Mouse (Mus musculus): ENCODE measurements around the gene Ccdc142. TPM values are rescaled to one million over a fixed set of nuclear protein-coding genes. Genes with fewer than 3 reads are reported as not detected.

Ccdc142 gene
- polyA plus RNA-seq, 1 experiment = 11.1 TPM

GRCm38 (mm10) chr6:83116373-83117164 lies 15.2 kb downstream of the Ccdc142 start:
- DNase-seq (ENCODE audit: extremely low spot score in 1 of 2, low spot score in 1 of 2) = no peak

- DNase-seq (ENCODE audit: extremely low spot score in 1 of 2, low spot score in 1 of 2) = no peak
Measured at GRCm38 (mm10) chr6:83117165-83117438, 15.7 kb downstream of the Ccdc142 start.

GRCm38 (mm10) chr6:83117616-83118015 lies 16.2 kb downstream of the Ccdc142 start:
- DNase-seq (ENCODE audit: extremely low spot score in 1 of 2, low spot score in 1 of 2) = no peak

- DNase-seq (ENCODE audit: extremely low spot score in 1 of 2, low spot score in 1 of 2) = no peak
Measured at GRCm38 (mm10) chr6:83118369-83118768, 17.0 kb downstream of the Ccdc142 start.

- DNase-seq (ENCODE audit: extremely low spot score in 1 of 2, low spot score in 1 of 2) = no peak
Measured at GRCm38 (mm10) chr6:83118825-83119733, 17.7 kb downstream of the Ccdc142 start.

GRCm38 (mm10) chr6:83119734-83120051 lies 18.3 kb downstream of the Ccdc142 start:
- DNase-seq (ENCODE audit: extremely low spot score in 1 of 2, low spot score in 1 of 2) = no peak

GRCm38 (mm10) chr6:83120930-83121862 lies 19.8 kb downstream of the Ccdc142 start, which contains the start of gene Wbp1:
Gene Wbp1, minus strand, starts transcription at chr6:83121559.
- peak; percentile 98 to 99 for DNase-seq (ENCODE audit: extremely low spot score in 1 of 2, low spot score in 1 of 2)

GRCm38 (mm10) chr6:83121863-83122710 lies 20.7 kb downstream of the Ccdc142 start:
- no peak for DNase-seq (ENCODE audit: extremely low spot score in 1 of 2, low spot score in 1 of 2)

- no peak for DNase-seq (ENCODE audit: extremely low spot score in 1 of 2, low spot score in 1 of 2)
Measured at GRCm38 (mm10) chr6:83122961-83123360, 21.6 kb downstream of the Ccdc142 start.

- DNase-seq (ENCODE audit: extremely low spot score in 1 of 2, low spot score in 1 of 2) = peak; percentile 83 to 92
Measured at GRCm38 (mm10) chr6:83124851-83125312, 23.5 kb downstream of the Ccdc142 start.

GRCm38 (mm10) chr6:83125331-83125730 lies 23.9 kb downstream of the Ccdc142 start, which contains the start of gene Ino80b:
Gene Ino80b, minus strand, starts transcription at chr6:83125431.
- DNase-seq (ENCODE audit: extremely low spot score in 1 of 2, low spot score in 1 of 2) = no peak

GRCm38 (mm10) chr6:83127419-83127818 lies 26.0 kb downstream of the Ccdc142 start:
- DNase-seq (ENCODE audit: extremely low spot score in 1 of 2, low spot score in 1 of 2) = no peak

GRCm38 (mm10) chr6:83131469-83132034 lies 30.2 kb downstream of the Ccdc142 start:
- DNase-seq (ENCODE audit: extremely low spot score in 1 of 2, low spot score in 1 of 2) = no peak

- DNase-seq (ENCODE audit: extremely low spot score in 1 of 2, low spot score in 1 of 2) = no peak
Measured at GRCm38 (mm10) chr6:83132176-83132919, 30.9 kb downstream of the Ccdc142 start.

- no peak for DNase-seq (ENCODE audit: extremely low spot score in 1 of 2, low spot score in 1 of 2)
Measured at GRCm38 (mm10) chr6:83134226-83134625, 32.8 kb downstream of the Ccdc142 start.

- DNase-seq (ENCODE audit: extremely low spot score in 1 of 2, low spot score in 1 of 2) = no peak
Measured at GRCm38 (mm10) chr6:83134951-83135513, 33.6 kb downstream of the Ccdc142 start, which contains the start of gene Rtkn. Gene Rtkn, plus strand, starts transcription at chr6:83135463.

- DNase-seq (ENCODE audit: extremely low spot score in 1 of 2, low spot score in 1 of 2) = peak in 1 of 2 experiments; percentile 1
Measured at GRCm38 (mm10) chr6:83135571-83136161, 34.3 kb downstream of the Ccdc142 start.

Measured in frontal cortex, adult 2 months (tissue).